ENCODE assay signal across 19 mouse cellular contexts in genomic region chr17:78084419-78084818, GRCm38 (mm10).
DNase-seq lines count a peak whose midpoint lies in the region; ATAC-seq lines count a peak whose summit lies in the region.
"Had no signal": no experiment of that assay in that cellular context is flagged by ENCODE, and none has a peak within 500 bp of the region (broad histone marks: within the 10 kb centered on the region; RNA-seq: fewer than 3 reads in every experiment).

No protein-coding gene starts in this region.

- no peak overlapping the region for H3K4me2 ChIP-seq in hindbrain, embryonic 14.5 days (replicated peaks)
- no peak overlapping the region for H3K4me2 ChIP-seq in hindbrain, embryonic 11.5 days (replicated peaks; ENCODE audit: low read depth, low read length)
- H3K4me2 ChIP-seq in midbrain, embryonic 16.5 days (ENCODE audit: low read length) = no peak overlapping the region
- H3K4me2 ChIP-seq: embryonic facial prominence, embryonic 12.5 days had no signal

- H3K9me3 ChIP-seq in hindbrain, embryonic 14.5 days (ENCODE audit: control insufficient read depth, low read length) = no peaks in the 10 kb centered on the region
- no peaks in the 10 kb centered on the region for H3K9me3 ChIP-seq in hindbrain, embryonic 11.5 days (ENCODE audit: control insufficient read depth, low read length)
- no peaks in the 10 kb centered on the region for H3K9me3 ChIP-seq in midbrain, embryonic 10.5 days (replicated peaks)
- no peaks in the 10 kb centered on the region for H3K9me3 ChIP-seq in midbrain, embryonic 16.5 days (replicated peaks; ENCODE audit: control insufficient read depth, low read length, poor library complexity, severe bottlenecking)
- H3K9me3 ChIP-seq: embryonic facial prominence, embryonic 12.5 days; limb, embryonic 10.5 days had no signal

- whole genome bisulfite sequencing in hindbrain, embryonic 14.5 days = 38% methylated on average over 4 of the region's 4 CpGs
- WGBS in hindbrain, embryonic 11.5 days = 44% methylated on average over 4 of the region's 4 CpGs
- WGBS in midbrain, embryonic 10.5 days = 30% methylated on average over 4 of the region's 4 CpGs
- 40% methylated on average over 4 of the region's 4 CpGs for WGBS in midbrain, embryonic 16.5 days

- no peak overlapping the region for H3K4me3 ChIP-seq in hindbrain, embryonic 14.5 days (replicated peaks; ENCODE audit: low read length)
- H3K4me3 ChIP-seq in hindbrain, embryonic 11.5 days (ENCODE audit: low read depth, low read length) = no peak overlapping the region
- no peak overlapping the region for H3K4me3 ChIP-seq in midbrain, embryonic 10.5 days
- H3K4me3 ChIP-seq in midbrain, embryonic 16.5 days (ENCODE audit: low read depth, low read length) = no peak overlapping the region
- H3K4me3 ChIP-seq: embryonic facial prominence, embryonic 12.5 days; heart, adult 2 months; limb, embryonic 10.5 days had no signal

- H3K27ac ChIP-seq in hindbrain, embryonic 14.5 days = no peak overlapping the region
- H3K27ac ChIP-seq in hindbrain, embryonic 11.5 days (ENCODE audit: low read depth, low read length) = no peak overlapping the region
- H3K27ac ChIP-seq in midbrain, embryonic 10.5 days (replicated peaks) = 0 out of 2 replicates have a peak overlapping the region, but pooled peaks have one; percentile 23
- no peak overlapping the region for H3K27ac ChIP-seq in midbrain, embryonic 16.5 days (ENCODE audit: low read length)
- H3K27ac ChIP-seq: embryonic facial prominence, embryonic 12.5 days; heart, adult 2 months; limb, embryonic 10.5 days had no signal

- no peaks in the 10 kb centered on the region for H3K4me1 ChIP-seq in hindbrain, embryonic 14.5 days (replicated peaks; ENCODE audit: control insufficient read depth, insufficient read depth, low read length)
- H3K4me1 ChIP-seq in hindbrain, embryonic 11.5 days (replicated peaks; ENCODE audit: control insufficient read depth, insufficient read depth, low read length) = no peaks in the 10 kb centered on the region
- peaks cover 4% of the 10 kb centered on the region for H3K4me1 ChIP-seq in midbrain, embryonic 10.5 days
- H3K4me1 ChIP-seq in midbrain, embryonic 16.5 days (ENCODE audit: control insufficient read depth, insufficient read depth, low read length) = no peaks in the 10 kb centered on the region
- H3K4me1 ChIP-seq: embryonic facial prominence, embryonic 12.5 days; limb, embryonic 10.5 days had no signal

- no peaks in the 10 kb centered on the region for H3K36me3 ChIP-seq in hindbrain, embryonic 14.5 days (replicated peaks; ENCODE audit: control insufficient read depth, insufficient read depth)
- H3K36me3 ChIP-seq in hindbrain, embryonic 11.5 days (ENCODE audit: control insufficient read depth, insufficient read depth, low read length) = no peaks in the 10 kb centered on the region
- H3K36me3 ChIP-seq in midbrain, embryonic 10.5 days = no peaks in the 10 kb centered on the region
- H3K36me3 ChIP-seq in midbrain, embryonic 16.5 days (ENCODE audit: control insufficient read depth, insufficient read depth, low read length) = no peaks in the 10 kb centered on the region
- H3K36me3 ChIP-seq: embryonic facial prominence, embryonic 12.5 days; limb, embryonic 10.5 days had no signal

- no peak overlapping the region for H3K9ac ChIP-seq in hindbrain, embryonic 14.5 days
- H3K9ac ChIP-seq in hindbrain, embryonic 11.5 days (ENCODE audit: low read depth, low read length) = no peak overlapping the region
- H3K9ac ChIP-seq in midbrain, embryonic 16.5 days (ENCODE audit: low read depth, low read length) = no peak overlapping the region
- H3K9ac ChIP-seq: embryonic facial prominence, embryonic 12.5 days; liver, postnatal 0 days had no signal

- DNase-seq in hindbrain, embryonic 14.5 days (ENCODE audit: low spot score) = no peak
- no peak for DNase-seq in hindbrain, embryonic 11.5 days (ENCODE audit: low spot score)
- no peak for DNase-seq in midbrain, embryonic 10.5 days (ENCODE audit: low spot score)
- DNase-seq in brain, adult 2 months (ENCODE audit: low read depth, low spot score) = peak; percentile 1
- peak; percentile 2 for DNase-seq in lung, postnatal 36 days
- DNase-seq in urinary bladder, postnatal 14 days (ENCODE audit: low spot score) = no peak
- DNase-seq: B cell, adult 2 months; cerebellum, adult 9-10 months; heart, adult 2 months; heart, postnatal 36 days; kidney, postnatal 36 days; layer of hippocampus, adult 9-11 months; liver, postnatal 0 days; right cerebral cortex, postnatal 14 days; thymus, adult 2 months had no signal

- H3K27me3 ChIP-seq in hindbrain, embryonic 14.5 days (ENCODE audit: control insufficient read depth, insufficient read depth, low read length) = no peaks in the 10 kb centered on the region
- H3K27me3 ChIP-seq in hindbrain, embryonic 11.5 days (ENCODE audit: control insufficient read depth, insufficient read depth, low read length) = no peaks in the 10 kb centered on the region
- H3K27me3 ChIP-seq in midbrain, embryonic 10.5 days (ENCODE audit: low read depth, poor library complexity, severe bottlenecking) = no peaks in the 10 kb centered on the region
- H3K27me3 ChIP-seq in midbrain, embryonic 16.5 days (ENCODE audit: control insufficient read depth, insufficient read depth, low read depth, low read length) = no peaks in the 10 kb centered on the region
- H3K27me3 ChIP-seq: embryonic facial prominence, embryonic 12.5 days had no signal

- peak; percentile 70; the same call in 1 of the 2 replicates for ATAC-seq in hindbrain, embryonic 14.5 days (ENCODE audit: low FRiP score)
- ATAC-seq in hindbrain, embryonic 11.5 days (ENCODE audit: low FRiP score) = no peak
- ATAC-seq in midbrain, embryonic 16.5 days = no peak
- ATAC-seq: inflammation-experienced regulatory T-cells, adult 6 months; liver, postnatal 0 days had no signal

Comparison
In these comparisons a context has a peak if more than half of its experiments do, and no peak if none do; other contexts are left out.
1. DNase-seq: peak in brain, adult 2 months (single experiment) and lung, postnatal 36 days (single experiment); none in hindbrain, embryonic 14.5 days (single experiment), hindbrain, embryonic 11.5 days (single experiment), midbrain, embryonic 10.5 days (single experiment) and urinary bladder, postnatal 14 days (single experiment).